Mouse (Mus musculus): ENCODE results near the gene Nlrp9b. TPM values are rescaled to one million over a fixed set of nuclear protein-coding genes. Genes with fewer than 3 reads are reported as not detected.
"Not testable (repeated sequence)": the region's sequence is repeated elsewhere in the genome, so short reads cannot be mapped to it uniquely, and the experiment has no call there.

Gene Nlrp9b
- polyA plus RNA-seq (2015; fragmentation: Nextera tagmentation; extraction: Ambion mirVana), result not detected in 2 replicates

- not testable (repeated sequence) for H3K4me3 ChIP-seq; H3K9me3 ChIP-seq; H3K27me3 ChIP-seq; H3K4me2 ChIP-seq; H3K9ac ChIP-seq; H3K36me3 ChIP-seq; ATAC-seq (ENCODE audit: borderline replicate concordance, extremely low read depth, low FRiP score, low TSS enrichment); H3K4me1 ChIP-seq; H3K27ac ChIP-seq
- WGBS, result 65% methylated on average over 8 of the region's 8 CpGs
Measured at GRCm38 (mm10) chr7:19991165-19991564, at the start of gene Nlrp9b. Nlrp9b (plus strand) TSS chr7:19991465.

- Histone ChIP-seq H3K4me1 (peaks cover 14% of the 10 kb centered on the region), H3K9me3 (no peaks in the 10 kb centered on the region), H3K4me2 (no peak overlapping the region), H3K36me3 (no peaks in the 10 kb centered on the region), H3K27me3 (no peaks in the 10 kb centered on the region), H3K9ac (no peak overlapping the region), H3K27ac (no peak overlapping the region), H3K4me3 (no peak overlapping the region)
- ATAC-seq (ENCODE audit: borderline replicate concordance, extremely low read depth, low FRiP score, low TSS enrichment), result no peak
- WGBS, result 88% methylated on average over 8 of the region's 8 CpGs
Measured at GRCm38 (mm10) chr7:19944709-19945108, 46.6 kb upstream of the Nlrp9b start.

GRCm38 (mm10) chr7:19945201-19945600, 46.1 kb upstream of the Nlrp9b start:
- 86% methylated on average over 5 of the region's 5 CpGs for WGBS
- H3K4me3 ChIP-seq, result no peak overlapping the region
- no peak overlapping the region for H3K9ac ChIP-seq
- no peaks in the 10 kb centered on the region for H3K36me3 ChIP-seq
- no peak overlapping the region for H3K27ac ChIP-seq
- H3K4me2 ChIP-seq, result no peak overlapping the region
- H3K4me1 ChIP-seq, result peaks cover 11% of the 10 kb centered on the region
- no peaks in the 10 kb centered on the region for H3K9me3 ChIP-seq
- no peak for ATAC-seq (ENCODE audit: borderline replicate concordance, extremely low read depth, low FRiP score, low TSS enrichment)
- no peaks in the 10 kb centered on the region for H3K27me3 ChIP-seq

- H3K4me2 ChIP-seq, result no peak overlapping the region
- H3K36me3 ChIP-seq, result no peaks in the 10 kb centered on the region
- H3K4me1 ChIP-seq, result peaks cover 3% of the 10 kb centered on the region
- no peaks in the 10 kb centered on the region for H3K9me3 ChIP-seq
- H3K27me3 ChIP-seq, result no peaks in the 10 kb centered on the region
- H3K9ac ChIP-seq, result no peak overlapping the region
- no peak overlapping the region for H3K4me3 ChIP-seq
- H3K27ac ChIP-seq, result no peak overlapping the region
- 71% methylated on average over 13 of the region's 13 CpGs for WGBS
- no peak for ATAC-seq (ENCODE audit: borderline replicate concordance, extremely low read depth, low FRiP score, low TSS enrichment)
Measured at GRCm38 (mm10) chr7:19945821-19946515, 45.3 kb upstream of the Nlrp9b start.

- H3K36me3 ChIP-seq, result no peaks in the 10 kb centered on the region
- WGBS, result 61% methylated on average over 12 of the region's 12 CpGs
- H3K27me3 ChIP-seq, result no peaks in the 10 kb centered on the region
- no peak overlapping the region for H3K4me2 ChIP-seq
- no peak overlapping the region for H3K4me3 ChIP-seq
- no peak overlapping the region for H3K27ac ChIP-seq
- no peak overlapping the region for H3K9ac ChIP-seq
- ATAC-seq (ENCODE audit: borderline replicate concordance, extremely low read depth, low FRiP score, low TSS enrichment), result no peak
- H3K9me3 ChIP-seq, result no peaks in the 10 kb centered on the region
- H3K4me1 ChIP-seq, result peaks cover 8% of the 10 kb centered on the region; the same call in 1 of the 2 replicates
Measured at GRCm38 (mm10) chr7:19948956-19949355, 42.3 kb upstream of the Nlrp9b start.

GRCm38 (mm10) chr7:19949996-19950395, 41.3 kb upstream of the Nlrp9b start:
- ATAC-seq (ENCODE audit: borderline replicate concordance, extremely low read depth, low FRiP score, low TSS enrichment), result 0 out of 2 replicates have a peak, but pooled peaks have one; percentile 32
- Histone ChIP-seq H3K4me2 (no peak overlapping the region), H3K9me3 (no peaks in the 10 kb centered on the region), H3K36me3 (no peaks in the 10 kb centered on the region), H3K9ac (no peak overlapping the region), H3K27me3 (no peaks in the 10 kb centered on the region), H3K27ac (no peak overlapping the region), H3K4me3 (no peak overlapping the region), H3K4me1 (peaks cover 8% of the 10 kb centered on the region; the same call in 1 of the 2 replicates)
- WGBS, result 57% methylated on average over 10 of the region's 10 CpGs

- peaks cover 8% of the 10 kb centered on the region; the same call in 1 of the 2 replicates for H3K4me1 ChIP-seq
- no peaks in the 10 kb centered on the region for H3K36me3 ChIP-seq
- no peak within 1 kb of the TSS for H3K9ac ChIP-seq
- peak; percentile 37 for ATAC-seq (ENCODE audit: borderline replicate concordance, extremely low read depth, low FRiP score, low TSS enrichment)
- no peaks in the 10 kb centered on the region for H3K9me3 ChIP-seq
- H3K4me3 ChIP-seq, result no peak within 1 kb of the TSS
- WGBS, result 42% methylated on average over 9 of the region's 9 CpGs
- H3K4me2 ChIP-seq, result no peak within 1 kb of the TSS
- H3K27me3 ChIP-seq, result no peaks in the 10 kb centered on the region
- no peak within 1 kb of the TSS for H3K27ac ChIP-seq
Measured at GRCm38 (mm10) chr7:19950589-19950988, 40.7 kb upstream of the Nlrp9b start, which contains the start of gene Igsf23. Igsf23 (minus strand) TSS chr7:19950756.

- Histone ChIP-seq H3K9ac (no peak overlapping the region), H3K27me3 (no peaks in the 10 kb centered on the region), H3K4me2 (no peak overlapping the region), H3K4me1 (peaks cover 12% of the 10 kb centered on the region; the same call in 1 of the 2 replicates), H3K4me3 (no peak overlapping the region), H3K27ac (no peak overlapping the region), H3K36me3 (no peaks in the 10 kb centered on the region), H3K9me3 (no peaks in the 10 kb centered on the region)
- ATAC-seq (ENCODE audit: borderline replicate concordance, extremely low read depth, low FRiP score, low TSS enrichment), result no peak
- 64% methylated on average over 10 of the region's 10 CpGs for WGBS
Measured at GRCm38 (mm10) chr7:19952320-19952986, 38.8 kb upstream of the Nlrp9b start.

GRCm38 (mm10) chr7:19953054-19953453, 38.2 kb upstream of the Nlrp9b start:
- Histone ChIP-seq H3K9me3 (no peaks in the 10 kb centered on the region), H3K36me3 (no peaks in the 10 kb centered on the region), H3K4me3 (no peak overlapping the region), H3K27me3 (no peaks in the 10 kb centered on the region), H3K4me2 (no peak overlapping the region), H3K4me1 (peaks cover 12% of the 10 kb centered on the region; the same call in 1 of the 2 replicates), H3K27ac (no peak overlapping the region), H3K9ac (no peak overlapping the region)
- 29% methylated on average over 9 of the region's 9 CpGs for WGBS
- ATAC-seq (ENCODE audit: borderline replicate concordance, extremely low read depth, low FRiP score, low TSS enrichment), result no peak

- Histone ChIP-seq H3K9ac (no peak overlapping the region), H3K4me1 (peaks cover 12% of the 10 kb centered on the region; the same call in 1 of the 2 replicates), H3K9me3 (no peaks in the 10 kb centered on the region), H3K27me3 (no peaks in the 10 kb centered on the region), H3K4me2 (no peak overlapping the region), H3K36me3 (no peaks in the 10 kb centered on the region), H3K27ac (no peak overlapping the region), H3K4me3 (no peak overlapping the region)
- WGBS, result 45% methylated on average over 4 of the region's 4 CpGs
- ATAC-seq (ENCODE audit: borderline replicate concordance, extremely low read depth, low FRiP score, low TSS enrichment), result no peak
Measured at GRCm38 (mm10) chr7:19955861-19956260, 35.4 kb upstream of the Nlrp9b start.

GRCm38 (mm10) chr7:19956341-19956781, 34.9 kb upstream of the Nlrp9b start:
- Histone ChIP-seq H3K4me1 (peaks cover 12% of the 10 kb centered on the region; the same call in 1 of the 2 replicates), H3K27me3 (no peaks in the 10 kb centered on the region), H3K9me3 (no peaks in the 10 kb centered on the region), H3K27ac (no peak overlapping the region), H3K4me2 (no peak overlapping the region), H3K9ac (no peak overlapping the region), H3K4me3 (no peak overlapping the region), H3K36me3 (no peaks in the 10 kb centered on the region)
- ATAC-seq (ENCODE audit: borderline replicate concordance, extremely low read depth, low FRiP score, low TSS enrichment), result no peak
- WGBS, result 2% methylated on average over 7 of the region's 7 CpGs

- Histone ChIP-seq H3K27me3 (no peaks in the 10 kb centered on the region), H3K9me3 (no peaks in the 10 kb centered on the region), H3K4me1 (no peaks in the 10 kb centered on the region), H3K27ac (no peak overlapping the region), H3K4me2 (no peak overlapping the region), H3K36me3 (no peaks in the 10 kb centered on the region), H3K4me3 (no peak overlapping the region), H3K9ac (no peak overlapping the region)
- no peak for ATAC-seq (ENCODE audit: borderline replicate concordance, extremely low read depth, low FRiP score, low TSS enrichment)
- WGBS, result 48% methylated on average over 1 of the region's 1 CpGs
Measured at GRCm38 (mm10) chr7:19962423-19962822, 28.8 kb upstream of the Nlrp9b start.

Data from lung, embryonic 15.5 days (tissue).